Mouse (Mus musculus) hindbrain, embryonic 13.5 days (tissue): ENCODE data around the gene Hist1h4i. TPM values are rescaled to one million over a fixed set of nuclear protein-coding genes. Genes with fewer than 3 reads are reported as not detected.

Experiments used
- ATAC-seq: fragments of 200-750 bp; cut with Nextera tagmentation; 2 replicates; pipeline ENCODE4 v1.8.0; 2017; ENCODE audit warnings: moderate TSS enrichment; ENCODE audit not compliant: low FRiP score
- H3K27ac ChIP-seq: fragments of 300-500 bp; sonication (generic); 2 replicates; pipeline ENCODE4 v1.5.1; 2015; ENCODE audit warnings: inconsistent platforms, mild to moderate bottlenecking, moderate library complexity
- H3K27me3 ChIP-seq: fragments of 300-500 bp; sonication (generic); 2 replicates; pipeline ENCODE4 v1.6.1; 2015; ENCODE audit warnings: mild to moderate bottlenecking, inconsistent platforms
- H3K36me3 ChIP-seq: fragments of 300-500 bp; sonication (generic); 2 replicates; pipeline ENCODE4 v1.6.1; 2015; ENCODE audit warnings: mild to moderate bottlenecking, inconsistent platforms
- H3K4me1 ChIP-seq: fragments of 300-500 bp; sonication (generic); replicated peaks from 2 replicates; pipeline ENCODE4 v1.6.1; 2015; ENCODE audit warnings: inconsistent platforms
- H3K4me2 ChIP-seq: fragments of 300-500 bp; sonication (generic); 2 replicates; pipeline ENCODE4 v1.6.1; 2015; ENCODE audit warnings: inconsistent platforms, mild to moderate bottlenecking, moderate library complexity
- H3K4me3 ChIP-seq: fragments of 300-500 bp; sonication (generic); 2 replicates; pipeline ENCODE4 v1.5.1; 2015; ENCODE audit warnings: mild to moderate bottlenecking, inconsistent platforms
- H3K9ac ChIP-seq: fragments of 300-500 bp; sonication (generic); 2 replicates; pipeline ENCODE4 v1.6.1; 2015; ENCODE audit warnings: mild to moderate bottlenecking, inconsistent platforms
- H3K9me3 ChIP-seq: fragments of 300-500 bp; sonication (generic); 2 replicates; pipeline ENCODE4 v1.6.1; 2016; ENCODE audit warnings: inconsistent platforms
- WGBS: fragments of 180-500 bp; shearing (Covaris S2); methylation state at CpG from one replicate; pipeline ENCODE4 v1.1.7; 2015; 5-methylcytosine and 5-hydroxymethylcytosine counted together
- polyA plus RNA-seq: library from polyadenylated mRNA; unstranded; fragments of >200 nt; fragmentation: Nextera tagmentation; extraction: Ambion mirVana; gene quantifications from 2 replicates; pipeline ENCODE4 v1.2.1, GENCODE M21; 2015

Gene Hist1h4i
- polyA plus RNA-seq, 1 experiment from 2014 or later, result 12.2 TPM

DNA sequence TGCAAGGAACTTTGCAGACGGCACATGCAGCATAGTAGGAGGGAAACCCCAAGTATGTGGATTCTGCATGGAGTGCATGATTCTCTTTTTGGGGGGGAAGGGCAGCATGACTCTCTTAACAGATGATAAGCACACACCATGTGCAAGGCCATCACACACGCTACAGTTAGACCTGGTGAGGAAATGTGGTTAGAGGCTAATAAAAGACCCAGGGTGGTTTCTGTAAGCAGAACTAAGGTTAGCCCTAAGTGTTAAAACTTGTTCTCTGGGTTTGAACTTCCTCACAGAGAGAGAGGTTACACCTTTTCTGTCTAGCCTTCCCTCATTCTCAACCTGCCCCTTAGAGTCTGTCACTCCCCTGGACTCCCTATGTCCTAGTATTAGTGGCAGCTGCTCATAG is 39.8 kb downstream of the Hist1h4i start:
- Histone ChIP-seq H3K9me3 (no peaks in the 10 kb centered on the region), H3K36me3 (no peaks in the 10 kb centered on the region), H3K4me3 (no peak overlapping the region), H3K27me3 (peaks cover 100% of the 10 kb centered on the region), H3K9ac (no peak overlapping the region), H3K4me2 (no peak overlapping the region), H3K4me1 (peaks cover 11% of the 10 kb centered on the region), H3K27ac (no peak overlapping the region)
- no peak for ATAC-seq
- 51% methylated on average over 2 of the region's 2 CpGs for WGBS

DNA sequence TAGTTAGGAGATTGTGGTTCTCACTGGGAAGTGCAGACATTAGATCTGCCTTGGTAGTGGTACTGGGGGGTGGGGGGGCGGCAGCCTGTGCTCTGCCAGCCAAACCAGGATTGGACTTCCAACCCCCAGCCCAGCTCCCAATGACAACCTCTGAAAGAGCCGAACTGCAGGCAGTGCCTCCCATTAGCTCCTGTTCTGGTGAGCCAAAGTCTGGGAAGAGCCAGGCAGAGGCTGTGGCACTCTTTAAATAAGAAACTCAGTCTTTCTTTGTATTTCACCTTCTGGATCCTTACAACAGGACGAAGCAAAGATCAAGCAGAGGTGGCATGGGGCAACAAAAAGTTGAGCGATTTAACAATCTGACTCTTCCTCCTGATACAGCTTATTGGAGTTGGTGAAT is 42.0 kb downstream of the Hist1h4i start:
- Histone ChIP-seq H3K4me2 (no peak overlapping the region), H3K4me1 (peaks cover 6% of the 10 kb centered on the region; the same call in 1 of the 2 replicates), H3K9ac (no peak overlapping the region), H3K27me3 (peaks cover 98% of the 10 kb centered on the region), H3K9me3 (no peaks in the 10 kb centered on the region), H3K27ac (no peak overlapping the region), H3K36me3 (no peaks in the 10 kb centered on the region), H3K4me3 (no peak overlapping the region)
- no peak for ATAC-seq
- 35% methylated on average over 4 of the region's 4 CpGs for WGBS

DNA sequence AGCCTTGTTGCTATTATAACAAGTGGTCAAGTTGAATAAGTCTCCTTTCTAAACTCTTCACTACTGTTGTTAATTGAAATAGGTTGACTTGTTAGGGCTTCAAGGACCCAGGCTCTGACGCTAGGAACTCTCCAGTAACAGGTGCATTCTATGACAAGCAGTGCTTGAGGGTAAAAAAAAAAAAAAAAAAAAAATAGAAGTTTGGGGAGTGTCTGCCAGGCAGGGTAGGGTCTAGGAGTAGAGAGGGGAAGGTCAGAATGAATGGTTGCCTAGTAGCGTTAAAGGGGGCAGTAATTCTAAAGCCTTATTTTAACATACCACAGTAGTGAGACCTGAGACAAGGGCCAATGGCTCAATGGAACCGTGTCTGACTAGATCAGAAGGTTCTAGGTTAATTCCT is 42.8 kb downstream of the Hist1h4i start:
- Histone ChIP-seq H3K4me2 (no peak overlapping the region), H3K36me3 (no peaks in the 10 kb centered on the region), H3K27me3 (peaks cover 98% of the 10 kb centered on the region), H3K4me1 (peaks cover 6% of the 10 kb centered on the region; the same call in 1 of the 2 replicates), H3K9me3 (no peaks in the 10 kb centered on the region), H3K9ac (no peak overlapping the region), H3K4me3 (no peak overlapping the region), H3K27ac (no peak overlapping the region)
- WGBS, result 28% methylated on average over 3 of the region's 3 CpGs
- ATAC-seq, result no peak

DNA sequence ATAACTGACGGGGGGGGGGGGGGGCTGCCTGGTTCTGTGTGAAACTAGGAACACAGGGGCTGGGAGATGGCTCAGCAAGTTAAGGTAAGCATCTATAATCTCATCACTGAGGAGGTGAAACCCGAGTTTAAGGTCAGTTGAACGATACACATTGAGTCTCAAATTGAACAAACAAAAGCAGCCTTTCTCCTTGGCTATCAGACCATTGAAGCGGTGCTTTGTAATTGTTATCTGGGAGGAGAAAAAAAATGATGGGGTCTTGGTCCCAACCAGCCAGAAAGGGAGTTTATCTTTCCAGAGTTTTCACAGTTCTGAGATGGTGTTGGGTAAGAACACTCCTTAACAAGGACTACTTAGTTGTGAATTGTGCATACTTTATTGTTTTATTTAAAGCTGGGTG is 43.3 kb downstream of the Hist1h4i start:
- ATAC-seq, result no peak
- WGBS, result 8% methylated on average over 4 of the region's 4 CpGs
- no peak overlapping the region for H3K4me3 ChIP-seq

DNA sequence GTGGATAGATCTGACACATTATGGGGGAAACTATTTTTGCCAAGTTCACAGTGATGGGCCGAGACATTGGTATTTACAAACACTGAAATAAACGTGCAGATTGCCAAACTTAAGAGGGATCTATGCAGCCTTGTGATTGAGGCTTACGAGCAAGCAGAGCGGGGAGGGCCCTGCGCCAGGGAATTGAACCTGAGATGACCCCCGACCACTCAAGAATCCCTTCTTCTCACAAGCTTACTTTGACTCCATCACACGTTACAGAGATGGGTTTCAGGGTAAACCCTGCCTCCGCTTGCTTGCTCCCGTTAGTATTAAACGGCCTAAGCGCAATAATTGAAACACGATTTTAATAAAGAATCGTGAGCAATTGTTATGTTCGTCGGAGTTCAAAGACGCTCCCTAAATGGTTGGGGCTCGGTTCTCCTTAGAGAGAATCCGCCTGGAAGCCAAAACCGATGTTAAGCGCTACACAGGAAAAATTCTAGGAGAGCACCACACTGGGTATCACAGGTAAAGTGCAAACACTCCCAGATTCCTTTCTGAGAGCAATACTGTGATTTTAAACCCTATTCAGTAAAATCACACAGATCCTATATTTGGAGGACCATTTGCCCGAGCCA is 43.9 kb downstream of the Hist1h4i start:
- no peaks in the 10 kb centered on the region for H3K36me3 ChIP-seq
- no peak overlapping the region for H3K9ac ChIP-seq
- WGBS, result 2% methylated on average over 21 of the region's 21 CpGs
- no peak for ATAC-seq
- peak overlapping the region; percentile 18; the same call in 1 of the 2 replicates for H3K4me3 ChIP-seq
- peaks cover 96% of the 10 kb centered on the region for H3K27me3 ChIP-seq
- H3K27ac ChIP-seq, result no peak overlapping the region
- H3K9me3 ChIP-seq, result no peaks in the 10 kb centered on the region
- peaks cover 6% of the 10 kb centered on the region; the same call in 1 of the 2 replicates for H3K4me1 ChIP-seq
- H3K4me2 ChIP-seq, result peak overlapping the region; percentile 4; the same call in 1 of the 2 replicates

More for the DNA sequence above, 43.3 kb downstream of the Hist1h4i start:
- Histone ChIP-seq H3K36me3 (no peaks in the 10 kb centered on the region), H3K9me3 (no peaks in the 10 kb centered on the region), H3K27ac (no peak overlapping the region), H3K9ac (no peak overlapping the region), H3K4me1 (peaks cover 6% of the 10 kb centered on the region; the same call in 1 of the 2 replicates), H3K27me3 (peaks cover 96% of the 10 kb centered on the region), H3K4me2 (no peak overlapping the region)

DNA sequence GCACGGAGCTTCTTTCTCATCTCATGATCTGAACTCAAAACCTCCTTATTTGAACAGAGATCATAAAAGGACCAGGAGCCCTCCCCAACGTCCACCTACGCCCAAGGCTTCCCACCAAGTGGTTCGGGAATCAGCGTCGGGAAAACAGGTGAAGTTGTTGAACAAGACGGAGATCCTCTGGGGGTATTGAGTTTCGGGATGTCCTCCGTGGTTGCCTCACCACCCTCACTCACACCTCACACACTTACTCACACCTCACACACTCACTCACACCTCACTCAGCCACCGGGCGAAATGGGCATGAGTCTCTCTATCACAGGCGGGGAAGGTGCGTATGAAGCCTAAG is 44.3 kb downstream of the Hist1h4i start:
- Histone ChIP-seq H3K4me1 (peaks cover 6% of the 10 kb centered on the region; the same call in 1 of the 2 replicates), H3K9me3 (no peaks in the 10 kb centered on the region), H3K9ac (no peak overlapping the region), H3K4me3 (peak overlapping the region; percentile 18), H3K4me2 (peak overlapping the region; percentile 4; the same call in 1 of the 2 replicates), H3K27me3 (peaks cover 93% of the 10 kb centered on the region), H3K27ac (no peak overlapping the region), H3K36me3 (no peaks in the 10 kb centered on the region)
- WGBS, result under 1% methylated on average over 13 of the region's 13 CpGs
- ATAC-seq, result no peak

DNA sequence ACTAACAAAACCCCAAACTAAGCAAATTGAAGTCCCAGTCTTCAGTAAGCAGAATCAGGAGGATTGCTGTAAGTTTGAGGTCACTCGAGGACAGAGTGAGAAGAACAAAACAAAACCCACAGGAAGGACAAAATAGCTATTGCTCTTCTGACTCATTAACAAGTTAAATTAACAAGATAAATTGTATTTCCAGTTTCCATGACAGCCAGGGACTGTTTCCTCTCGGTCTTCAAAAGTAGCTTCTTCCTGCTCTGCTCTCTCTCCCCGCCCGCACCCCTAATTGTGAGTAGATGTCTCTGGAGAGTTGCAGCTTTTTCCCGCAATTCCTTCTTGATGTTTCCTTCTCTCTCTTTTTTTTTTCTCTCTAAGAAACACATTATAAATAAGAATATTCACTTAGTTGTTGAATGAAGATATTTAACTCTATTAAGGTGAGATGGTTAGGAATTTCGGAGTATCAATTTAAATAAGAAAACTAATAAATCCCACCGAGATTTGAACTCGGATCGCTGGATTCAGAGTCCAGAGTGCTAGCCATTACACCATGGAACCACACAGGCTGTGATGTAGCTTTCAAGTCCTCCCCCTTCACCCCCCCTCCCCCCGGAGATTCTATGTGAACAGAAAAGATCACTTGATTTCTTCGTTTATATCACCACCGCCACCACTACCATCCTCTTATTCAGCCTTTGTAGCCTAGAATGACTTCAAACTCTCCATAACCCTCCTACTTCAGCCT is 44.9 kb downstream of the Hist1h4i start:
- 3% methylated on average over 12 of the region's 12 CpGs for WGBS
- peaks cover 6% of the 10 kb centered on the region; the same call in 1 of the 2 replicates for H3K4me1 ChIP-seq
- H3K4me2 ChIP-seq, result peak overlapping the region; percentile 47
- no peak for ATAC-seq
- no peaks in the 10 kb centered on the region for H3K36me3 ChIP-seq
- H3K27me3 ChIP-seq, result peaks cover 93% of the 10 kb centered on the region
- H3K9me3 ChIP-seq, result no peaks in the 10 kb centered on the region
- no peak overlapping the region for H3K9ac ChIP-seq
- peak overlapping the region; percentile 18 for H3K4me3 ChIP-seq
- H3K27ac ChIP-seq, result no peak overlapping the region

DNA sequence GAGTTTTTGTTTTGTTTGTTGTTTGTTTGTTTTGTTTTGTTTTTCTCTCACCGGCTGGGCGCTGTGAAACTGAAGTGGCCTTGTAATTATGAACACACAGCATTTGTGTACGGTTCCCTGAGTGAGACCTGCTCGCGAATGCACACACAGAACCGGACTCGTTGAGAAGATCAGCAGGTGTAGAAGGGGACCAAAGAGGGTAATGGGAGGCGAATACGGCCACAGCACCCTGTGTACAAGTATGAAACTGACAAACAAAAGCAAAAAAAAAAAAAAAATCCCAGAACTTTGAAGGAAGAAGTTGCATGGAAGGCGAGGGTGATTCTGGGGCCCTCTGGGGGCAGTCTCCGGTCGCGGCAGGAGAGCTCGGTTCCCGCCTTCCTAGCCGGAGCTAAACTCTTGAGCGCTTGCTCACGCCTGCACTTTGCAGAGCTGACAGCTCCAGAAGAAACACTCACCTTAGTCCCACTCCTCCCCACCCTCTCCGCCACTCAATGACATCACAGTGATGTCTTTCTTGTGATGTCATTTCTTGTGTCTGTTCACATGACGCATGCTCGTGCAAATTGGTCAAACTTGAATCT is 45.7 kb downstream of the Hist1h4i start:
- H3K4me2 ChIP-seq, result peak overlapping the region; percentile 47
- peaks cover 6% of the 10 kb centered on the region; the same call in 1 of the 2 replicates for H3K4me1 ChIP-seq
- ATAC-seq, result no peak
- peak overlapping the region; percentile 25 for H3K4me3 ChIP-seq
- no peak overlapping the region for H3K27ac ChIP-seq
- WGBS, result under 1% methylated on average over 21 of the region's 21 CpGs
- no peaks in the 10 kb centered on the region for H3K36me3 ChIP-seq
- peaks cover 91% of the 10 kb centered on the region for H3K27me3 ChIP-seq
- no peaks in the 10 kb centered on the region for H3K9me3 ChIP-seq
- no peak overlapping the region for H3K9ac ChIP-seq

DNA sequence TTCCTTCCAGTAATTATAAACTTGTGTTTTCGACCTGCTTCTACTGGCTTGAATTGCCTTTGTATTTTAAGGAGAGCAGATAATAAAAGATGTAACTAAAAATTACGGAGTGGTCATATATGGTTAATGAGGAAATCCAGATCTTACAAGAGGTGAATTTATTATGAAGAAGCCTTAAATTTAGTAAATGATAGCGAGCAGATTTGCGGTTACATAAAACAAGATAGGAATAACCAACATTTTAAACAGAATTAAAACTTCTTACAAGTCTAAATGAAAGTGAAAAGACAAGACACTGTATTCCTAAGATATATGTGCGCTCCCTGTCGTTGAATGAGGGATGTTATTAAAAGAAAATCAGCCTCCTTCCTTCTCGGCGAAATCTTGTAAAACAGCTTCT is 46.3 kb downstream of the Hist1h4i start:
- peaks cover 89% of the 10 kb centered on the region for H3K27me3 ChIP-seq
- H3K9ac ChIP-seq, result no peak overlapping the region
- peak overlapping the region; percentile 25 for H3K4me3 ChIP-seq
- no peak for ATAC-seq
- 4% methylated on average over 8 of the region's 8 CpGs for WGBS
- H3K4me1 ChIP-seq, result peaks cover 6% of the 10 kb centered on the region; the same call in 1 of the 2 replicates
- H3K4me2 ChIP-seq, result peak overlapping the region; percentile 47
- H3K9me3 ChIP-seq, result no peaks in the 10 kb centered on the region
- H3K36me3 ChIP-seq, result no peaks in the 10 kb centered on the region
- H3K27ac ChIP-seq, result no peak overlapping the region

DNA sequence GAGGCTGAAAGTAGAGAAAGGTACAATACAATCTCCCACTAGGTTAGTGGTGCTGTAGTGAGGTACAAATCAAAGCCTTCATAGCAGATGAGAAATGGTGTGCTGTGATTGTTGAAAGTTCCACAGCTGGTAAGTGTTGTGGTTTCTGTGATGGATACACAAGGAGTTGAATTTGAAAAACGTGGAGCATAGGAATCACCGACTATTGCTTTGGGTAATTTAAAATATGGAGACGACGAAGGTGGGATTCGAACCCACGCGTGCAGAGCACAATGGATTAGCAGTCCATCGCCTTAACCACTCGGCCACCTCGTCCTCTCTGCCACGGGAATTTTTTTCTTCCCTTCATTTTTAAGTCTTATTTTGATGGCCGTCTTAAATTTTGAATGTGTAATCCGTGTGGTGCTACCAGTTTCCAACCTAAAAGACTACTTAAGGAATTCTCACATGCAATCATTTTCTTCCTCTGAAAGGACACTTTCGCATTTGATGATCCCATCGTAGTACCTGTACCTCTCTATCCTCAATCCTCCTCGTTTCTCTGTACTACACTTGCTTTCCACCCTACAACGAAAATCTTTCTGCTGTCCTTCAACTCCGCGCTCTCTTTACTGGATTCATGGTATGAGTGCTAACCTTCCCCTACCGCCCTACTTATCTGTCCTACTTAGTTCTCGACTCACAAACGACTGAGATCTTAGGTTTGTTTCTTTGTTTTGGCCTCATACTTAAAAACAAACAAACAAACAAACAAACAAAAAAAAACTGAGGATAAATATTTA is 47.0 kb downstream of the Hist1h4i start:
- H3K4me2 ChIP-seq, result no peak overlapping the region
- H3K36me3 ChIP-seq, result no peaks in the 10 kb centered on the region
- 1% methylated on average over 22 of the region's 22 CpGs for WGBS
- no peak overlapping the region for H3K27ac ChIP-seq
- H3K4me1 ChIP-seq, result peaks cover 6% of the 10 kb centered on the region; the same call in 1 of the 2 replicates
- no peak for ATAC-seq
- no peaks in the 10 kb centered on the region for H3K9me3 ChIP-seq
- peaks cover 82% of the 10 kb centered on the region for H3K27me3 ChIP-seq
- H3K4me3 ChIP-seq, result no peak overlapping the region
- no peak overlapping the region for H3K9ac ChIP-seq

DNA sequence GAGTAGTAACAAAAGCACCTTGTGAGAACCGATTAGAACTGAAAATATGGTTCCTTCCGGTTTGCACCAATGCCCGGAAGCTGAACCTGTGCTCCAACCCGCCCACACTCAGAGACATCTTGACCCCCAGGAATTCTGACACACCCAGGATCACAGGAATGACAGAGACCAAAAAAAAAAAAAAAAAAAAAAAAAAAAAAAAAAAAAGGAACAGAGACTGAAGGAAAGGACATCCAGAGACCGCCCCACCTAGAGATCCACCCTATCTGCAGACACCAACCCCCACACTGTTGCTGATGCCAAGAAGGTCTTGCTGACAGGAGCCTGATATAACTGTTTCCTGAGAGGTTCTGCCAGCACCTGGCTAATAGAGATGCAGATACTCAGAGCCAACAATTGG is 48.6 kb downstream of the Hist1h4i start:
- H3K27ac ChIP-seq, result no peak overlapping the region
- WGBS, result 84% methylated on average over 5 of the region's 5 CpGs
- no peaks in the 10 kb centered on the region for H3K9me3 ChIP-seq
- H3K4me3 ChIP-seq, result no peak overlapping the region
- H3K36me3 ChIP-seq, result no peaks in the 10 kb centered on the region
- peaks cover 73% of the 10 kb centered on the region for H3K27me3 ChIP-seq
- no peak overlapping the region for H3K9ac ChIP-seq
- peaks cover 6% of the 10 kb centered on the region; the same call in 1 of the 2 replicates for H3K4me1 ChIP-seq
- no peak overlapping the region for H3K4me2 ChIP-seq
- no peak for ATAC-seq
